Mouse (Mus musculus): ENCODE data around the gene Cfap61. TPM values are rescaled to one million over a fixed set of nuclear protein-coding genes. Genes with fewer than 3 reads are reported as not detected.
A peak's percentile ranks its signal among the peaks of the same experiment; 100 is the strongest.
"Not testable (repeated sequence)": the region's sequence is repeated elsewhere in the genome, so short reads cannot be mapped to it uniquely, and the experiment has no call there.

Gene Cfap61
- polyA plus RNA-seq, 1 experiment from 2014 or later = not detected

- 60% methylated on average over 6 of the region's 8 CpGs for WGBS (ENCODE audit: insufficient replicate concordance)
- not testable (repeated sequence) for H3K9ac ChIP-seq (ENCODE audit: low read depth, low read length)
These were observed 34.3 kb upstream of the Cfap61 start for GRCm38 (mm10) chr2:145900318-145900717.

GRCm38 (mm10) chr2:145901861-145902260 lies 32.7 kb upstream of the Cfap61 start, which contains the start of gene Naa20:
TSS of gene Naa20 (plus strand) at chr2:145902099.
- Histone ChIP-seq H3K36me3 (ENCODE audit: control insufficient read depth, insufficient read depth) (no peaks in the 10 kb centered on the region), H3K4me2 (ENCODE audit: low read depth, low read length) (peak within 1 kb of the TSS; percentile 73), H3K4me1 (ENCODE audit: control insufficient read depth, low read depth, low read length) (peaks cover 15% of the 10 kb centered on the region), H3K9ac (ENCODE audit: low read depth, low read length) (peak within 1 kb of the TSS; percentile 86; the same call in 1 of the 2 replicates), H3K4me3 (ENCODE audit: low read depth, low read length) (peak within 1 kb of the TSS; percentile 88), H3K9me3 (replicated peaks; ENCODE audit: control insufficient read depth, low read length) (no peaks in the 10 kb centered on the region), H3K27ac (ENCODE audit: low read length) (no peak within 1 kb of the TSS), H3K27me3 (ENCODE audit: control insufficient read depth, insufficient read depth, low read depth, low read length) (no peaks in the 10 kb centered on the region)
- ATAC-seq (ENCODE audit: low read depth) = no peak
- 73% methylated on average over 6 of the region's 6 CpGs for WGBS (ENCODE audit: insufficient replicate concordance)

More at GRCm38 (mm10) chr2:145900318-145900717, 34.3 kb upstream of the Cfap61 start:
- ATAC-seq (ENCODE audit: low read depth); H3K9me3 ChIP-seq (replicated peaks; ENCODE audit: control insufficient read depth, low read length); H3K36me3 ChIP-seq (ENCODE audit: control insufficient read depth, insufficient read depth); H3K4me3 ChIP-seq (ENCODE audit: low read depth, low read length); H3K4me2 ChIP-seq (ENCODE audit: low read depth, low read length); H3K27ac ChIP-seq (ENCODE audit: low read length); H3K27me3 ChIP-seq (ENCODE audit: control insufficient read depth, insufficient read depth, low read depth, low read length): not testable (repeated sequence)
- peaks cover 15% of the 10 kb centered on the region for H3K4me1 ChIP-seq (ENCODE audit: control insufficient read depth, low read depth, low read length)

GRCm38 (mm10) chr2:145903061-145903901 lies 31.3 kb upstream of the Cfap61 start:
- WGBS (ENCODE audit: insufficient replicate concordance) = under 1% methylated on average over 68 of the region's 68 CpGs
- Histone ChIP-seq H3K4me1 (ENCODE audit: control insufficient read depth, low read depth, low read length) (peaks cover 15% of the 10 kb centered on the region), H3K4me2 (ENCODE audit: low read depth, low read length) (peak overlapping the region; percentile 73)

GRCm38 (mm10) chr2:145903983-145904616 lies 30.5 kb upstream of the Cfap61 start:
- peak overlapping the region; percentile 86 for H3K9ac ChIP-seq (ENCODE audit: low read depth, low read length)
- no peaks in the 10 kb centered on the region for H3K9me3 ChIP-seq (replicated peaks; ENCODE audit: control insufficient read depth, low read length)
- H3K4me1 ChIP-seq (ENCODE audit: control insufficient read depth, low read depth, low read length) = peaks cover 15% of the 10 kb centered on the region
- no peaks in the 10 kb centered on the region for H3K27me3 ChIP-seq (ENCODE audit: control insufficient read depth, insufficient read depth, low read depth, low read length)
- no peak for ATAC-seq (ENCODE audit: low read depth)
- no peak overlapping the region for H3K27ac ChIP-seq (ENCODE audit: low read length)
- peak overlapping the region; percentile 88 for H3K4me3 ChIP-seq (ENCODE audit: low read depth, low read length)
- peak overlapping the region; percentile 73 for H3K4me2 ChIP-seq (ENCODE audit: low read depth, low read length)
- 28% methylated on average over 12 of the region's 12 CpGs for WGBS (ENCODE audit: insufficient replicate concordance)
- H3K36me3 ChIP-seq (ENCODE audit: control insufficient read depth, insufficient read depth) = 0 out of 2 replicates have a peak, but pooled peaks cover 3% of the 10 kb centered on the region

More at GRCm38 (mm10) chr2:145903061-145903901, 31.3 kb upstream of the Cfap61 start:
- H3K9ac ChIP-seq (ENCODE audit: low read depth, low read length) = peak overlapping the region; percentile 86
- H3K4me3 ChIP-seq (ENCODE audit: low read depth, low read length) = peak overlapping the region; percentile 88
- peak overlapping the region; percentile 78 for H3K27ac ChIP-seq (ENCODE audit: low read length)
- H3K9me3 ChIP-seq (replicated peaks; ENCODE audit: control insufficient read depth, low read length) = no peaks in the 10 kb centered on the region
- H3K27me3 ChIP-seq (ENCODE audit: control insufficient read depth, insufficient read depth, low read depth, low read length) = no peaks in the 10 kb centered on the region
- H3K36me3 ChIP-seq (ENCODE audit: control insufficient read depth, insufficient read depth) = no peaks in the 10 kb centered on the region
- peak; percentile 97 for ATAC-seq (ENCODE audit: low read depth)

GRCm38 (mm10) chr2:145905156-145905555 lies 29.4 kb upstream of the Cfap61 start:
- H3K4me3 ChIP-seq (ENCODE audit: low read depth, low read length) = no peak overlapping the region
- no peaks in the 10 kb centered on the region for H3K9me3 ChIP-seq (replicated peaks; ENCODE audit: control insufficient read depth, low read length)
- no peak for ATAC-seq (ENCODE audit: low read depth)
- peaks cover 15% of the 10 kb centered on the region for H3K4me1 ChIP-seq (ENCODE audit: control insufficient read depth, low read depth, low read length)
- no peak overlapping the region for H3K9ac ChIP-seq (ENCODE audit: low read depth, low read length)
- H3K36me3 ChIP-seq (ENCODE audit: control insufficient read depth, insufficient read depth) = peaks cover 5% of the 10 kb centered on the region; the same call in 1 of the 2 replicates
- H3K4me2 ChIP-seq (ENCODE audit: low read depth, low read length) = no peak overlapping the region
- 71% methylated on average over 6 of the region's 6 CpGs for WGBS (ENCODE audit: insufficient replicate concordance)
- H3K27me3 ChIP-seq (ENCODE audit: control insufficient read depth, insufficient read depth, low read depth, low read length) = no peaks in the 10 kb centered on the region
- no peak overlapping the region for H3K27ac ChIP-seq (ENCODE audit: low read length)

GRCm38 (mm10) chr2:145905884-145906283 lies 28.7 kb upstream of the Cfap61 start:
- not testable (repeated sequence) for H3K4me2 ChIP-seq (ENCODE audit: low read depth, low read length); H3K36me3 ChIP-seq (ENCODE audit: control insufficient read depth, insufficient read depth); H3K9me3 ChIP-seq (replicated peaks; ENCODE audit: control insufficient read depth, low read length); H3K4me3 ChIP-seq (ENCODE audit: low read depth, low read length); H3K27ac ChIP-seq (ENCODE audit: low read length); ATAC-seq (ENCODE audit: low read depth); H3K27me3 ChIP-seq (ENCODE audit: control insufficient read depth, insufficient read depth, low read depth, low read length); H3K9ac ChIP-seq (ENCODE audit: low read depth, low read length)
- H3K4me1 ChIP-seq (ENCODE audit: control insufficient read depth, low read depth, low read length) = peaks cover 15% of the 10 kb centered on the region
- WGBS (ENCODE audit: insufficient replicate concordance) = 29% methylated on average over 4 of the region's 4 CpGs

GRCm38 (mm10) chr2:145920941-145921650 lies 13.5 kb upstream of the Cfap61 start:
- Histone ChIP-seq H3K27me3 (ENCODE audit: control insufficient read depth, insufficient read depth, low read depth, low read length) (no peaks in the 10 kb centered on the region), H3K9me3 (replicated peaks; ENCODE audit: control insufficient read depth, low read length) (no peaks in the 10 kb centered on the region), H3K4me3 (ENCODE audit: low read depth, low read length) (no peak overlapping the region), H3K36me3 (ENCODE audit: control insufficient read depth, insufficient read depth) (peaks cover 54% of the 10 kb centered on the region), H3K4me2 (ENCODE audit: low read depth, low read length) (no peak overlapping the region), H3K27ac (ENCODE audit: low read length) (no peak overlapping the region), H3K4me1 (ENCODE audit: control insufficient read depth, low read depth, low read length) (no peaks in the 10 kb centered on the region), H3K9ac (ENCODE audit: low read depth, low read length) (no peak overlapping the region)
- ATAC-seq (ENCODE audit: low read depth) = no peak
- WGBS (ENCODE audit: insufficient replicate concordance) = 81% methylated on average over 8 of the region's 8 CpGs

GRCm38 (mm10) chr2:145936975-145937374 lies 2.4 kb downstream of the Cfap61 start:
- H3K9me3 ChIP-seq (replicated peaks; ENCODE audit: control insufficient read depth, low read length) = no peaks in the 10 kb centered on the region
- no peaks in the 10 kb centered on the region for H3K27me3 ChIP-seq (ENCODE audit: control insufficient read depth, insufficient read depth, low read depth, low read length)
- no peaks in the 10 kb centered on the region for H3K36me3 ChIP-seq (ENCODE audit: control insufficient read depth, insufficient read depth)
- no peak overlapping the region for H3K4me2 ChIP-seq (ENCODE audit: low read depth, low read length)
- WGBS (ENCODE audit: insufficient replicate concordance) = 59% methylated on average over 8 of the region's 8 CpGs
- no peak for ATAC-seq (ENCODE audit: low read depth)
- H3K4me1 ChIP-seq (ENCODE audit: control insufficient read depth, low read depth, low read length) = peaks cover 7% of the 10 kb centered on the region
- no peak overlapping the region for H3K9ac ChIP-seq (ENCODE audit: low read depth, low read length)
- H3K27ac ChIP-seq (ENCODE audit: low read length) = no peak overlapping the region
- H3K4me3 ChIP-seq (ENCODE audit: low read depth, low read length) = no peak overlapping the region
